ENCODE assay signal across 14 mouse cellular contexts in the genomic region with DNA sequence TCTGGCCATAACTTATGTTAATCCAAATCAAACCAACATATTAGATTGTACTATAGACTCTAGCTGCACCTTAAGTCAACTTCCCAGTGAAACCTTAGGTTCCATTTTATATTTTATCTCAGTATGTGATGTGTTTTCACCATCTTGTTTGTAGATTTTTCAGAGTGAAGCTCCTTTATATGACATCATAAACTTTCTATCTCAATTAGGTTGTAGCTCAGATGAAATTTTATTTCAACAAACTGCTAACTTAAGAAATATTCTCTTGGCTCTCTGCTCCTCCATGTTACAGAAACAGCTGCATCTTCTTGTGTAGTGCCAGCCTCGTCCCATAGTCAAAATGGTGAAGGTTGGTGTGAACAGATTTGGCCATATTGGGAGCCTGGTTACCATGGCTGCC.
A peak's percentile ranks its signal among the peaks of the same experiment; 100 is the strongest.
DNase-seq lines count a peak whose midpoint lies in the region; ATAC-seq lines count a peak whose summit lies in the region.
"Had no signal": no experiment of that assay in that cellular context is flagged by ENCODE, and none has a peak within 500 bp of the region (broad histone marks: within the 10 kb centered on the region; RNA-seq: fewer than 3 reads in every experiment).

No protein-coding gene starts in this region.

- H3K4me1 ChIP-seq in midbrain, embryonic 11.5 days (ENCODE audit: control insufficient read depth, insufficient read depth, low read length), result no peaks in the 10 kb centered on the region
- H3K4me1 ChIP-seq in midbrain, embryonic 13.5 days (replicated peaks), result no peaks in the 10 kb centered on the region
- H3K4me1 ChIP-seq: heart, embryonic 10.5 days; hindbrain, embryonic 13.5 days; limb, embryonic 13.5 days had no signal

- H3K9ac ChIP-seq in midbrain, embryonic 11.5 days (ENCODE audit: low read length), result no peak overlapping the region
- no peak overlapping the region for H3K9ac ChIP-seq in midbrain, embryonic 13.5 days (replicated peaks)
- H3K9ac ChIP-seq: hindbrain, embryonic 13.5 days; limb, embryonic 13.5 days had no signal

- peak; percentile 36 for DNase-seq in CD4-positive, CD25-positive, alpha-beta regulatory T cell, adult 2 months (ENCODE audit: low read depth, low spot score)
- DNase-seq in midbrain, embryonic 11.5 days (ENCODE audit: low spot score, missing footprints), result peak; percentile 86
- DNase-seq in brain, embryonic 18.5 days (ENCODE audit: low read depth, low spot score), result peak; percentile 12
- DNase-seq in retina, embryonic 14.5 days (ENCODE audit: low spot score), result peak; percentile 48
- DNase-seq in urinary bladder, postnatal 14 days (ENCODE audit: low spot score), result no peak
- no peak for DNase-seq in left cerebral cortex, postnatal 14 days (ENCODE audit: low spot score in 2 of 2)
- DNase-seq: adrenal gland, postnatal 10 days; kidney, postnatal 4 days had no signal

- H3K27ac ChIP-seq in midbrain, embryonic 11.5 days (ENCODE audit: low read depth, low read length), result no peak overlapping the region
- H3K27ac ChIP-seq in midbrain, embryonic 13.5 days, result no peak overlapping the region
- H3K27ac ChIP-seq: heart, embryonic 10.5 days; hindbrain, embryonic 13.5 days; limb, embryonic 13.5 days had no signal

- intact Hi-C loops in left cerebral cortex, postnatal 14 days (cut with DNase I), result no loop called here

- no peaks in the 10 kb centered on the region for H3K9me3 ChIP-seq in midbrain, embryonic 11.5 days (ENCODE audit: control insufficient read depth, low read length)
- H3K9me3 ChIP-seq in midbrain, embryonic 13.5 days, result no peaks in the 10 kb centered on the region
- H3K9me3 ChIP-seq: heart, embryonic 10.5 days; hindbrain, embryonic 13.5 days; limb, embryonic 13.5 days had no signal

- no peaks in the 10 kb centered on the region for H3K36me3 ChIP-seq in midbrain, embryonic 11.5 days (ENCODE audit: control insufficient read depth, insufficient read depth, low read length)
- no peaks in the 10 kb centered on the region for H3K36me3 ChIP-seq in midbrain, embryonic 13.5 days
- H3K36me3 ChIP-seq: heart, embryonic 10.5 days; hindbrain, embryonic 13.5 days; limb, embryonic 13.5 days had no signal

- no peak overlapping the region for H3K4me3 ChIP-seq in midbrain, embryonic 11.5 days (ENCODE audit: low read depth, low read length)
- H3K4me3 ChIP-seq in midbrain, embryonic 13.5 days (replicated peaks), result no peak overlapping the region
- H3K4me3 ChIP-seq: heart, embryonic 10.5 days; hindbrain, embryonic 13.5 days; limb, embryonic 13.5 days had no signal

- no peak overlapping the region for H3K4me2 ChIP-seq in midbrain, embryonic 11.5 days
- H3K4me2 ChIP-seq in midbrain, embryonic 13.5 days (replicated peaks), result no peak overlapping the region
- H3K4me2 ChIP-seq: hindbrain, embryonic 13.5 days; limb, embryonic 13.5 days had no signal

- H3K27me3 ChIP-seq in midbrain, embryonic 11.5 days (ENCODE audit: control insufficient read depth, insufficient read depth, low read length), result no peaks in the 10 kb centered on the region
- H3K27me3 ChIP-seq in midbrain, embryonic 13.5 days, result no peaks in the 10 kb centered on the region
- H3K27me3 ChIP-seq: hindbrain, embryonic 13.5 days; limb, embryonic 13.5 days had no signal

- no peak for ATAC-seq in CD4-positive, CD25-positive, alpha-beta regulatory T cell, adult 4 months
- ATAC-seq in midbrain, embryonic 11.5 days (ENCODE audit: low FRiP score), result no peak
- ATAC-seq in midbrain, embryonic 13.5 days, result no peak
- ATAC-seq: forebrain, embryonic 16.5 days had no signal

- 67% methylated on average over 1 of the region's 1 CpGs for WGBS in midbrain, embryonic 11.5 days
- 61% methylated on average over 1 of the region's 1 CpGs for WGBS in midbrain, embryonic 13.5 days

Comparison
In these comparisons a context has a peak if more than half of its experiments do, and no peak if none do; other contexts are left out.
1. DNase-seq: peak in CD4-positive, CD25-positive, alpha-beta regulatory T cell, adult 2 months (single experiment), midbrain, embryonic 11.5 days (single experiment), brain, embryonic 18.5 days (single experiment) and retina, embryonic 14.5 days (single experiment); none in urinary bladder, postnatal 14 days (single experiment) and left cerebral cortex, postnatal 14 days (0 of 2).